Mouse (Mus musculus): Measurements from ENCODE around the gene Tet3. TPM values are rescaled to one million over a fixed set of nuclear protein-coding genes. Genes with fewer than 3 reads are reported as not detected.

The Tet3 gene
- total and polyA plus RNA-seq, 2 experiments from 2014 or later, result 27.7 to 49.4 TPM

DNA sequence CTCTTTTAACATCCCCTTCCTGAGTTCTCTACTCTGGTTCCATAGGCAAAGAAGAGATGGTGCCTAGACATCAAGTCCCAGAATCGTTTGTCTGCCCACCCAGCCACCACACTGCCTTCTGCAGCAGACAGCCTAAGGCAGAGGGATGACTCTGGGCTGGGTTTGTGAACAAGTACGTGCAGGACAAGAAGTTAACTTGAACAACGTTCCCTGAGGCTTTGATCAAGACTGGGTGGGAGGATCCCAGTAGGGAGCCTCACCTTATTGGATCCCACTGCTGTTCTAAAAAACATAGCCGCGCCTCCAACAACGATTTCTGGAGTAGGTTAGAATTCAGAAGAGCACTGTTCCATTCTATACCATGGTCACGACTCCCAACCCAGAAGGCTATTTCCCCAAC is 11.9 kb downstream of the Tet3 start:
- Histone ChIP-seq H3K27me3 (ENCODE audit: insufficient read depth, low read length) (no peaks in the 10 kb centered on the region), H3K4me3 (ENCODE audit: low read depth, low read length) (no peak overlapping the region), H3K4me1 (ENCODE audit: insufficient read depth) (peaks cover 29% of the 10 kb centered on the region), H3K9ac (no peak overlapping the region), H3K36me3 (ENCODE audit: insufficient read depth) (peaks cover 14% of the 10 kb centered on the region), H3K9me3 (ENCODE audit: low read length) (no peaks in the 10 kb centered on the region), H3K4me2 (ENCODE audit: low read depth) (no peak overlapping the region), H3K27ac (ENCODE audit: low read depth, low read length) (no peak overlapping the region)
- no peak for DNase-seq
- no peak for ATAC-seq
- TF ChIP-seq CTCF (IDR thresholded peaks at IDR 0.05; ENCODE audit: low read depth), result no peak
- WGBS, result 83% methylated on average over 7 of the region's 7 CpGs

GRCm38 (mm10) chr6:83445796-83446195 is 13.1 kb downstream of the Tet3 start:
- no peaks in the 10 kb centered on the region for H3K27me3 ChIP-seq (ENCODE audit: insufficient read depth, low read length)
- H3K36me3 ChIP-seq (ENCODE audit: insufficient read depth), result peaks cover 14% of the 10 kb centered on the region
- ATAC-seq (no peak), DNase-seq (no peak)
- H3K9ac ChIP-seq, result no peak overlapping the region
- TF ChIP-seq CTCF (IDR thresholded peaks at IDR 0.05; ENCODE audit: low read depth), result no peak
- H3K9me3 ChIP-seq (ENCODE audit: low read length), result no peaks in the 10 kb centered on the region
- WGBS, result 80% methylated on average over 2 of the region's 2 CpGs
- no peak overlapping the region for H3K4me3 ChIP-seq (ENCODE audit: low read depth, low read length)
- no peak overlapping the region for H3K4me2 ChIP-seq (ENCODE audit: low read depth)
- peaks cover 21% of the 10 kb centered on the region for H3K4me1 ChIP-seq (ENCODE audit: insufficient read depth)
- H3K27ac ChIP-seq (ENCODE audit: low read depth, low read length), result no peak overlapping the region

DNA sequence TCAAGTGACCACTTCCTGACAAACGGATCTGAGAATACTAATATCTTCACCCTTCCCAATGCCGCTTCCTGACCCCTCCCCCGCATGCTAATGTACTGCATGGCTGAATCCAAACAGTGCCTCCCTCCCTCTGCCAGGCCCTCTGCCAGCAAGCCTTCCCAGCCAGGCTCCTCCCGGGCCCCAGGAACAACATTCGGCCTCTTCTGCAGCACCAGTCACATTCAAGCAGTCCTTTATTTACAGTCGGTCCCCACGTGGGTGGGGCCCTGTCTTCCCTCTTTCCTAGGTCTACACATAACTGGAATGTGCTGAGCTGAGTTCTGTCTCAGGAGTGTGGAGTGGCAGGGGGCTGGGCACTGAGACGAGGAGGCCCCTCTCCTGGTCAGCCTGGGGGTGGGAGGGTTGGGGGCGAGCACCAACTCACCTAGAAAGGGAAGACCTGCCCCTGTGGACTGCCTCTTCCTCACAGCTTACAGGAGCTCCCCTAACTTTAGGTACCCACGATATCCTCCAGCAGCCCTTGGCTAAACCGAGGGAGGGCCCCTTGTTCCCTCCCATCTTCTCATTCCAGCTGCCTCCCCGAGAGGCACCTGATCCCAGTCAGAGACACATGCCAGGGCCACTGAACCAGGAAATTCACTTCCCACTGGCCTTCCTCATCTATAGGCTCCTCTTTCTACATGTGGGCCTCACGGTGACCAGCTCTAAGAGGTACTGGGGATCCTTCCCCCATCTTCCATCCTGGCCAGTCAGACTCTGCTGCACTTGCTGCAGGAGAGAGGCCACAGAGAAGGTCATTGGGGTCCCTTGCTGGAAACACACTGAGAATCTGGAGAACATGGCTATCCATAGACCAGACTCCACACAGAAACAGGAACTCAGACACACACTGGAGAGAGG is 15.2 kb downstream of the Tet3 start:
- Histone ChIP-seq H3K4me3 (ENCODE audit: low read depth, low read length) (no peak overlapping the region), H3K36me3 (ENCODE audit: insufficient read depth) (peaks cover 15% of the 10 kb centered on the region), H3K4me2 (ENCODE audit: low read depth) (0 out of 2 replicates have a peak overlapping the region, but pooled peaks have one; percentile 65), H3K9ac (0 out of 2 replicates have a peak overlapping the region, but pooled peaks have one; percentile 14), H3K4me1 (ENCODE audit: insufficient read depth) (peaks cover 38% of the 10 kb centered on the region), H3K27ac (ENCODE audit: low read depth, low read length) (0 out of 2 replicates have a peak overlapping the region, but pooled peaks have one; percentile 21), H3K27me3 (ENCODE audit: insufficient read depth, low read length) (no peaks in the 10 kb centered on the region), H3K9me3 (ENCODE audit: low read length) (no peaks in the 10 kb centered on the region)
- ATAC-seq, result peak; percentile 8; the same call in 1 of the 2 replicates
- DNase-seq, result peak; percentile 62
- no peak for TF ChIP-seq CTCF (IDR thresholded peaks at IDR 0.05; ENCODE audit: low read depth)
- WGBS, result 8% methylated on average over 13 of the region's 13 CpGs

- DNase-seq (no peak), ATAC-seq (no peak)
- Histone ChIP-seq H3K4me1 (ENCODE audit: insufficient read depth) (peaks cover 43% of the 10 kb centered on the region), H3K4me3 (ENCODE audit: low read depth, low read length) (no peak overlapping the region), H3K36me3 (ENCODE audit: insufficient read depth) (peaks cover 17% of the 10 kb centered on the region), H3K27me3 (ENCODE audit: insufficient read depth, low read length) (no peaks in the 10 kb centered on the region), H3K4me2 (ENCODE audit: low read depth) (peak overlapping the region; percentile 65), H3K27ac (ENCODE audit: low read depth, low read length) (no peak overlapping the region), H3K9ac (peak overlapping the region; percentile 7; the same call in 1 of the 2 replicates), H3K9me3 (ENCODE audit: low read length) (no peaks in the 10 kb centered on the region)
- TF ChIP-seq CTCF (IDR thresholded peaks at IDR 0.05; ENCODE audit: low read depth), result no peak
- WGBS, result 43% methylated on average over 3 of the region's 3 CpGs
Measured at GRCm38 (mm10) chr6:83442639-83443038, 16.2 kb downstream of the Tet3 start.

DNA sequence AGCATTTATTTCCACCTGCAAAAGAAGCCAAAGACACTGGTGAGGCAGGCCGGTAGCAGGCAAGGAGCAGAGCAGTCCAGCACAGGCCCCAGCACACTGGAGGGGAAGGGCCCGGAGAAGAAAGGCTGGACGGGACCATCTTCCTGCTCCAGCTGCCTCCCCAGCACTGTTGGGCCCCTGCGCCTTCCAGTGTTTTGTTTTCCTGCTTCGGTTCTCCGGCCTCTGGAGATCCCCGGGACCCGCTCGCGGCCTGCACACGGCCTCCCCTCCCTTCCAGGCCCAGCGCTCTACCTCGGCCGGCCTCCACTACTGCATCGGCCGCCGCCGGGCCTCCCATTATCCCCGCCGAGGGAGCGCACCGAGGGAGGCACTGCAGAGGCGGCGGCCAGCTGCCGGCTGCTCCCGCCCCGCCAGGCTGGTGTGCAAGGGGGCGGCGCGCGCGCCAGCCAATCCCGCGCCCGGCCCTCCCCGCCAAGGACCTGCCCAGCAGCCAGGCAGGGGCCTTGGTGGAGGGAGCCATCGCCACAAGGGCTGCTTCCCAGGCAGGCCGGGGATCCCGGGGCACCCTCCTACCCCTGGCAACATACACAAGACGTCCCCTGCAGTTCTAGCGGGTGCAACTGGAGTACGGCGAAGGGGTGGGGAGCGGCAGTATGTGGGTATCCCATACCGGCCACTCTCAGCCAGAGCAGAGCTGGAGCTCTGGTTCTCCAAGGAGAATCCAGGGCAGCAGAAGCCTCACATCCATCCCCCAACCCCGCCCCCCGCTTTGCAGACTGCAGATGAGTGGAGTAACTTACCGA is 17.4 kb downstream of the Tet3 start:
- peak overlapping the region; percentile 53 for H3K4me3 ChIP-seq (ENCODE audit: low read depth, low read length)
- peaks cover 47% of the 10 kb centered on the region for H3K4me1 ChIP-seq (ENCODE audit: insufficient read depth)
- no peak for TF ChIP-seq CTCF (IDR thresholded peaks at IDR 0.05; ENCODE audit: low read depth)
- H3K27ac ChIP-seq (ENCODE audit: low read depth, low read length), result peak overlapping the region; percentile 90
- peak overlapping the region; percentile 65 for H3K4me2 ChIP-seq (ENCODE audit: low read depth)
- H3K36me3 ChIP-seq (ENCODE audit: insufficient read depth), result peaks cover 13% of the 10 kb centered on the region; the same call in 1 of the 2 replicates
- DNase-seq, result peak; percentile 88
- no peaks in the 10 kb centered on the region for H3K9me3 ChIP-seq (ENCODE audit: low read length)
- no peaks in the 10 kb centered on the region for H3K27me3 ChIP-seq (ENCODE audit: insufficient read depth, low read length)
- ATAC-seq, result peak; percentile 85
- 3% methylated on average over 48 of the region's 48 CpGs for WGBS
- peak overlapping the region; percentile 74 for H3K9ac ChIP-seq

GRCm38 (mm10) chr6:83440510-83441258 is 18.2 kb downstream of the Tet3 start:
- H3K4me1 ChIP-seq (ENCODE audit: insufficient read depth), result peaks cover 47% of the 10 kb centered on the region

More at GRCm38 (mm10) chr6:83440510-83441258, 18.2 kb downstream of the Tet3 start:
- Histone ChIP-seq H3K9me3 (ENCODE audit: low read length) (no peaks in the 10 kb centered on the region), H3K4me2 (ENCODE audit: low read depth) (peak overlapping the region; percentile 65), H3K36me3 (ENCODE audit: insufficient read depth) (peaks cover 13% of the 10 kb centered on the region; the same call in 1 of the 2 replicates), H3K4me3 (ENCODE audit: low read depth, low read length) (peak overlapping the region; percentile 53), H3K27ac (ENCODE audit: low read depth, low read length) (peak overlapping the region; percentile 90), H3K9ac (peak overlapping the region; percentile 74), H3K27me3 (ENCODE audit: insufficient read depth, low read length) (no peaks in the 10 kb centered on the region)
- TF ChIP-seq CTCF (IDR thresholded peaks at IDR 0.05; ENCODE audit: low read depth), result no peak
- WGBS, result 1% methylated on average over 26 of the region's 26 CpGs
- DNase-seq (peak; percentile 84), ATAC-seq (peak; percentile 71)

Measured in forebrain, postnatal 0 days (tissue).